Mouse (Mus musculus) lung, embryonic 16.5 days (tissue): Measurements from ENCODE around the gene Slc39a3. TPM values are rescaled to one million over a fixed set of nuclear protein-coding genes. Genes with fewer than 3 reads are reported as not detected.
"Not testable (repeated sequence)": the region's sequence is repeated elsewhere in the genome, so short reads cannot be mapped to it uniquely, and the experiment has no call there.

Experiments used
- ATAC-seq: fragments of 200-750 bp; cut with Nextera tagmentation; 2 replicates; pipeline ENCODE4 v1.8.0; 2017; ENCODE audit warnings: low read depth, mild to moderate bottlenecking, moderate library complexity
- H3K27ac ChIP-seq: fragments of 300-500 bp; sonication (generic); 2 replicates; pipeline ENCODE4 v1.5.1; 2014; ENCODE audit warnings: mild to moderate bottlenecking, control low read depth, low read length
- H3K27me3 ChIP-seq: fragments of 300-500 bp; sonication (generic); 2 replicates; pipeline ENCODE4 v1.6.1; 2014; ENCODE audit warnings: low read depth, low read length, mixed read lengths; ENCODE audit not compliant: control insufficient read depth, insufficient read depth
- H3K36me3 ChIP-seq: fragments of 300-500 bp; sonication (generic); 2 replicates; pipeline ENCODE4 v1.6.1; 2014; ENCODE audit warnings: low read length; ENCODE audit not compliant: control insufficient read depth, insufficient read depth
- H3K4me1 ChIP-seq: fragments of 300-500 bp; sonication (generic); replicated peaks from 2 replicates; pipeline ENCODE4 v1.6.1; 2014; ENCODE audit warnings: low read length, mixed read lengths; ENCODE audit not compliant: control insufficient read depth, insufficient read depth
- H3K4me2 ChIP-seq: fragments of 300-500 bp; sonication (generic); 2 replicates; pipeline ENCODE4 v1.6.1; 2014; ENCODE audit warnings: low read depth, low read length, control low read depth
- H3K4me3 ChIP-seq: fragments of 300-500 bp; sonication (generic); 2 replicates; pipeline ENCODE4 v1.5.1; 2014; ENCODE audit warnings: mild to moderate bottlenecking, low read length, control low read depth
- H3K9ac ChIP-seq: fragments of 300-500 bp; sonication (generic); 2 replicates; pipeline ENCODE4 v1.6.1; 2014; ENCODE audit warnings: low read length, control low read depth
- H3K9me3 ChIP-seq: fragments of 300-500 bp; sonication (generic); 2 replicates; pipeline ENCODE4 v1.6.1; 2016; ENCODE audit warnings: low read length; ENCODE audit not compliant: control insufficient read depth
- WGBS: fragments of 180-500 bp; shearing (Covaris S2); extraction: QIAGEN DNeasy Blood & Tissue Kit; methylation state at CpG from one replicate; pipeline ENCODE4 v1.1.7; 2014; 5-methylcytosine and 5-hydroxymethylcytosine counted together
- polyA plus RNA-seq: library from polyadenylated mRNA; unstranded; fragments of >200 nt; fragmentation: Nextera tagmentation; extraction: Ambion mirVana; gene quantifications from 2 replicates; pipeline ENCODE4 v1.2.1, GENCODE M21; 2015

The Slc39a3 gene
- polyA plus RNA-seq, 1 experiment from 2014 or later = 19.4 TPM

- no peak overlapping the region for H3K4me3 ChIP-seq
- H3K4me1 ChIP-seq = no peaks in the 10 kb centered on the region
- ATAC-seq = no peak
- H3K9me3 ChIP-seq = no peaks in the 10 kb centered on the region
- 87% methylated on average over 5 of the region's 5 CpGs for WGBS
- no peak overlapping the region for H3K9ac ChIP-seq
- no peak overlapping the region for H3K27ac ChIP-seq
- H3K36me3 ChIP-seq = peaks cover 40% of the 10 kb centered on the region
- H3K27me3 ChIP-seq = no peaks in the 10 kb centered on the region
- no peak overlapping the region for H3K4me2 ChIP-seq
These were observed 15.4 kb upstream of the Slc39a3 start for GRCm38 (mm10) chr10:81052577-81052976.

- Histone ChIP-seq H3K9ac (no peak overlapping the region), H3K27ac (no peak overlapping the region), H3K27me3 (no peaks in the 10 kb centered on the region), H3K4me1 (no peaks in the 10 kb centered on the region), H3K9me3 (no peaks in the 10 kb centered on the region), H3K4me2 (no peak overlapping the region), H3K36me3 (peaks cover 48% of the 10 kb centered on the region), H3K4me3 (no peak overlapping the region)
- no peak for ATAC-seq
- WGBS = 92% methylated on average over 6 of the region's 6 CpGs
These were observed 13.9 kb upstream of the Slc39a3 start for GRCm38 (mm10) chr10:81051133-81051532.

- ATAC-seq = no peak
- WGBS = 71% methylated on average over 4 of the region's 4 CpGs
- Histone ChIP-seq H3K27me3 (no peaks in the 10 kb centered on the region), H3K9ac (no peak overlapping the region), H3K9me3 (no peaks in the 10 kb centered on the region), H3K36me3 (peaks cover 53% of the 10 kb centered on the region), H3K27ac (no peak overlapping the region), H3K4me3 (no peak overlapping the region), H3K4me2 (no peak overlapping the region), H3K4me1 (no peaks in the 10 kb centered on the region)
These were observed 13.4 kb upstream of the Slc39a3 start for GRCm38 (mm10) chr10:81050645-81051044.

GRCm38 (mm10) chr10:81045246-81045645 is 8.0 kb upstream of the Slc39a3 start:
- H3K9ac ChIP-seq, ATAC-seq, H3K27ac ChIP-seq, H3K4me2 ChIP-seq, H3K27me3 ChIP-seq, H3K4me1 ChIP-seq, H3K9me3 ChIP-seq, H3K4me3 ChIP-seq: not testable (repeated sequence)
- H3K36me3 ChIP-seq = peaks cover 49% of the 10 kb centered on the region
- WGBS = 89% methylated on average over 13 of the region's 14 CpGs

- 28% methylated on average over 13 of the region's 13 CpGs for WGBS
- no peak for ATAC-seq
- H3K4me3 ChIP-seq = no peak overlapping the region
- no peaks in the 10 kb centered on the region for H3K4me1 ChIP-seq
- H3K36me3 ChIP-seq = peaks cover 21% of the 10 kb centered on the region
- H3K4me2 ChIP-seq = no peak overlapping the region
- no peaks in the 10 kb centered on the region for H3K27me3 ChIP-seq
- H3K27ac ChIP-seq = no peak overlapping the region
- H3K9me3 ChIP-seq = no peaks in the 10 kb centered on the region
- no peak overlapping the region for H3K9ac ChIP-seq
These were observed 4.4 kb upstream of the Slc39a3 start for GRCm38 (mm10) chr10:81041458-81042175.

GRCm38 (mm10) chr10:81036251-81036650 is 975 bp downstream of the Slc39a3 start:
- Histone ChIP-seq H3K36me3 (peaks cover 8% of the 10 kb centered on the region), H3K4me1 (no peaks in the 10 kb centered on the region), H3K4me2 (no peak overlapping the region), H3K9me3 (no peaks in the 10 kb centered on the region), H3K4me3 (no peak overlapping the region), H3K27me3 (no peaks in the 10 kb centered on the region), H3K27ac (no peak overlapping the region), H3K9ac (no peak overlapping the region)
- ATAC-seq = no peak
- 69% methylated on average over 7 of the region's 7 CpGs for WGBS

- Histone ChIP-seq H3K27ac (no peak overlapping the region), H3K4me3 (no peak overlapping the region), H3K36me3 (peaks cover 17% of the 10 kb centered on the region), H3K4me1 (no peaks in the 10 kb centered on the region), H3K27me3 (no peaks in the 10 kb centered on the region), H3K4me2 (no peak overlapping the region), H3K9me3 (no peaks in the 10 kb centered on the region), H3K9ac (no peak overlapping the region)
- 76% methylated on average over 10 of the region's 10 CpGs for WGBS
- ATAC-seq = no peak
These were observed 3.6 kb downstream of the Slc39a3 start for GRCm38 (mm10) chr10:81033586-81033985.

- Histone ChIP-seq H3K4me3 (no peak overlapping the region), H3K4me2 (no peak overlapping the region), H3K27me3 (peaks cover 17% of the 10 kb centered on the region), H3K27ac (no peak overlapping the region), H3K4me1 (no peaks in the 10 kb centered on the region), H3K36me3 (peaks cover 17% of the 10 kb centered on the region), H3K9ac (no peak overlapping the region), H3K9me3 (no peaks in the 10 kb centered on the region)
- no peak for ATAC-seq
- WGBS = 62% methylated on average over 10 of the region's 10 CpGs
These were observed 8.2 kb downstream of the Slc39a3 start for GRCm38 (mm10) chr10:81029031-81029430.

- H3K9me3 ChIP-seq = no peaks in the 10 kb centered on the region
- no peak overlapping the region for H3K4me2 ChIP-seq
- H3K36me3 ChIP-seq = peaks cover 17% of the 10 kb centered on the region
- no peak overlapping the region for H3K9ac ChIP-seq
- no peak for ATAC-seq
- H3K27me3 ChIP-seq = peaks cover 20% of the 10 kb centered on the region
- H3K4me1 ChIP-seq = no peaks in the 10 kb centered on the region
- H3K27ac ChIP-seq = no peak overlapping the region
- no peak overlapping the region for H3K4me3 ChIP-seq
These were observed 9.0 kb downstream of the Slc39a3 start for GRCm38 (mm10) chr10:81028219-81028618.

GRCm38 (mm10) chr10:81027331-81027730 is 9.9 kb downstream of the Slc39a3 start:
- Histone ChIP-seq H3K4me2 (no peak overlapping the region), H3K4me3 (no peak overlapping the region), H3K27me3 (peaks cover 24% of the 10 kb centered on the region), H3K9ac (no peak overlapping the region), H3K36me3 (peaks cover 16% of the 10 kb centered on the region), H3K27ac (no peak overlapping the region), H3K9me3 (no peaks in the 10 kb centered on the region), H3K4me1 (no peaks in the 10 kb centered on the region)
- WGBS = 62% methylated on average over 4 of the region's 4 CpGs
- no peak for ATAC-seq
